8 mouse cellular contexts compared by ENCODE assay signal in genomic region chr11:16831974-16832464, GRCm38 (mm10).
DNase-seq lines count a peak whose midpoint lies in the region; ATAC-seq lines count a peak whose summit lies in the region.
"Had no signal": no experiment of that assay in that cellular context is flagged by ENCODE, and none has a peak within 500 bp of the region (broad histone marks: within the 10 kb centered on the region; RNA-seq: fewer than 3 reads in every experiment).

No protein-coding gene starts in this region.

- no peak overlapping the region for H3K4me3 ChIP-seq in limb, embryonic 13.5 days
- no peak overlapping the region for H3K4me3 ChIP-seq in limb, embryonic 10.5 days
- H3K4me3 ChIP-seq in stomach, embryonic 15.5 days (replicated peaks) = no peak overlapping the region
- H3K4me3 ChIP-seq: lung, embryonic 15.5 days had no signal

- WGBS in limb, embryonic 13.5 days = 55% methylated on average over 5 of the region's 5 CpGs
- WGBS in limb, embryonic 10.5 days = 86% methylated on average over 5 of the region's 5 CpGs
- 64% methylated on average over 5 of the region's 5 CpGs for WGBS in stomach, embryonic 15.5 days

- DNase-seq in limb, embryonic 10.5 days (ENCODE audit: low spot score) = no peak
- DNase-seq in frontal cortex, postnatal 14 days (ENCODE audit: low spot score in 2 of 2) = peak; percentile 28 to 44
- DNase-seq in layer of hippocampus, adult 9-11 months = peak; percentile 23
- no peak for DNase-seq in embryo, embryonic 10 days (ENCODE audit: low spot score)
- DNase-seq in adrenal gland, postnatal 14 days = no peak

- peaks cover 28% of the 10 kb centered on the region for H3K4me1 ChIP-seq in limb, embryonic 13.5 days
- H3K4me1 ChIP-seq in limb, embryonic 10.5 days = no peaks in the 10 kb centered on the region
- H3K4me1 ChIP-seq in stomach, embryonic 15.5 days = peaks cover 5% of the 10 kb centered on the region; the same call in 1 of the 2 replicates

- H3K9ac ChIP-seq in limb, embryonic 13.5 days = no peak overlapping the region
- no peak overlapping the region for H3K9ac ChIP-seq in stomach, embryonic 15.5 days
- H3K9ac ChIP-seq: lung, embryonic 15.5 days had no signal

- H3K36me3 ChIP-seq in limb, embryonic 13.5 days = no peaks in the 10 kb centered on the region
- H3K36me3 ChIP-seq in limb, embryonic 10.5 days = no peaks in the 10 kb centered on the region
- no peaks in the 10 kb centered on the region for H3K36me3 ChIP-seq in stomach, embryonic 15.5 days
- H3K36me3 ChIP-seq: lung, embryonic 15.5 days had no signal

- no peaks in the 10 kb centered on the region for H3K9me3 ChIP-seq in limb, embryonic 13.5 days
- no peaks in the 10 kb centered on the region for H3K9me3 ChIP-seq in limb, embryonic 10.5 days (replicated peaks)
- no peaks in the 10 kb centered on the region for H3K9me3 ChIP-seq in stomach, embryonic 15.5 days
- H3K9me3 ChIP-seq: lung, embryonic 15.5 days had no signal

- no peak overlapping the region; the same call in 1 of the 2 replicates for H3K4me2 ChIP-seq in limb, embryonic 13.5 days (replicated peaks)
- no peak overlapping the region for H3K4me2 ChIP-seq in stomach, embryonic 15.5 days
- H3K4me2 ChIP-seq: lung, embryonic 15.5 days had no signal

- ATAC-seq in limb, embryonic 13.5 days (ENCODE audit: low FRiP score, low read depth) = peak; percentile 74
- ATAC-seq in stomach, embryonic 15.5 days (ENCODE audit: insufficient read depth, low FRiP score, low read depth) = peak; percentile 73; the same call in 1 of the 2 replicates

- no peaks in the 10 kb centered on the region for H3K27me3 ChIP-seq in limb, embryonic 13.5 days
- H3K27me3 ChIP-seq in limb, embryonic 10.5 days (ENCODE audit: low read depth, poor library complexity, severe bottlenecking) = no peaks in the 10 kb centered on the region
- H3K27me3 ChIP-seq in stomach, embryonic 15.5 days (replicated peaks) = no peaks in the 10 kb centered on the region
- H3K27me3 ChIP-seq: lung, embryonic 15.5 days had no signal

- H3K27ac ChIP-seq in limb, embryonic 13.5 days = peak overlapping the region; percentile 22; the same call in 1 of the 2 replicates
- H3K27ac ChIP-seq in limb, embryonic 10.5 days = no peak overlapping the region
- peak overlapping the region; percentile 59 for H3K27ac ChIP-seq in stomach, embryonic 15.5 days
- H3K27ac ChIP-seq: lung, embryonic 15.5 days had no signal

Comparison
In these comparisons a context has a peak if more than half of its experiments do, and no peak if none do; other contexts are left out.
1. DNase-seq: peak in frontal cortex, postnatal 14 days (2 of 2) and layer of hippocampus, adult 9-11 months (single experiment); none in limb, embryonic 10.5 days (single experiment), embryo, embryonic 10 days (single experiment) and adrenal gland, postnatal 14 days (single experiment).